Mouse (Mus musculus): ENCODE measurements around the gene Nnmt.

- TF ChIP-seq POLR2A (IDR thresholded peaks at IDR 0.05; ENCODE audit: borderline replicate concordance, extremely low read depth, low read depth, low read length) (no peak), CTCF (IDR thresholded peaks at IDR 0.05; ENCODE audit: insufficient read depth, low read length) (no peak)
Measured at GRCm38 (mm10) chr9:48617511-48618010, 12.6 kb upstream of the Nnmt start.
